Mouse (Mus musculus) erythroblast, embryonic 14.5 days (primary cell): ENCODE results near the gene Polr1a.

Experiments used
- GATA1 ChIP-seq: IDR thresholded peaks from 2 replicates; pipeline ENCODE4 v1.6.1; 2012; ENCODE audit warnings: low read length, inconsistent platforms, mixed read lengths
- TAL1 ChIP-seq: IDR thresholded peaks from 3 replicates; pipeline ENCODE4 v1.6.1; 2012; ENCODE audit warnings: low read length, inconsistent platforms, mixed read lengths

DNA sequence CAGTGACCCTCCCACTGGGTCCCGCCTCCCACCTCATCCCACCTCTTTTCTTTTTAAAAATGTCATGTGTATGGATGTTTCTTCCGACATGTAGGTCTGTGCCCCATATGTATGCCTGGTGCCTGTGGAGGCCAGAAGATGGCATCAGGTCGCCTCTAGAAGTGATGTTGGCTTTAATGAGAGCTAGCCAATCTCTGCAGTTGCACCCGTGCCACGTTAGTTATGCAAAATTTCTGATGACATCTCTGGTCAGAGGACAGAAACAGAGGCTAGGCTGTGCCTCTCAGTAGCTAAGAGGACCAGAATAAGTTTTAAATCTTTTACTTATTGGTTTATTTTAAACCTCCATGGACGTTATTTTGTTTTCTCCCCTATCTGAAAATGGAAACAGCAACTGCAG is 109.2 kb downstream of the Polr1a start:
- TF ChIP-seq GATA1 (no peak), TAL1 (no peak)
